Mouse (Mus musculus): ENCODE results near the gene Nek10. TPM values are rescaled to one million over a fixed set of nuclear protein-coding genes. Genes with fewer than 3 reads are reported as not detected.

The Nek10 gene
- polyA plus RNA-seq, 1 experiment, result 0.01 TPM

- no peak for DNase-seq
- TF ChIP-seq POLR2A (IDR thresholded peaks at IDR 0.05; ENCODE audit: control insufficient read depth, extremely low read depth, insufficient read depth, low read length, poor library complexity), result no peak
- no peak for TF ChIP-seq CTCF (IDR thresholded peaks at IDR 0.05; ENCODE audit: borderline replicate concordance, control insufficient read depth, extremely low read depth, insufficient read depth, low read length, poor library complexity)
- WGBS, result 87% methylated on average over 2 of the region's 2 CpGs
- no peak overlapping the region for H3K4me3 ChIP-seq (ENCODE audit: control insufficient read depth, insufficient read depth, low read length)
- no peaks in the 10 kb centered on the region for H3K4me1 ChIP-seq (replicated peaks; ENCODE audit: control insufficient read depth, insufficient read depth, low read length)
- no peak overlapping the region for H3K27ac ChIP-seq (ENCODE audit: control insufficient read depth, insufficient read depth, low read length)
- no peaks in the 10 kb centered on the region for H3K36me3 ChIP-seq (ENCODE audit: control insufficient read depth, insufficient read depth, low read length)
- no peaks in the 10 kb centered on the region for H3K27me3 ChIP-seq (ENCODE audit: control insufficient read depth, insufficient read depth, low read length)
Measured at GRCm38 (mm10) chr14:14934977-14935376, 131.8 kb downstream of the Nek10 start.

GRCm38 (mm10) chr14:14945930-14946329, 142.7 kb downstream of the Nek10 start:
- no peaks in the 10 kb centered on the region for H3K27me3 ChIP-seq (ENCODE audit: control insufficient read depth, insufficient read depth, low read length)
- H3K27ac ChIP-seq (ENCODE audit: control insufficient read depth, insufficient read depth, low read length), result no peak overlapping the region
- H3K36me3 ChIP-seq (ENCODE audit: control insufficient read depth, insufficient read depth, low read length), result no peaks in the 10 kb centered on the region
- TF ChIP-seq CTCF (IDR thresholded peaks at IDR 0.05; ENCODE audit: borderline replicate concordance, control insufficient read depth, extremely low read depth, insufficient read depth, low read length, poor library complexity) (no peak), POLR2A (IDR thresholded peaks at IDR 0.05; ENCODE audit: control insufficient read depth, extremely low read depth, insufficient read depth, low read length, poor library complexity) (no peak)
- no peak overlapping the region for H3K4me3 ChIP-seq (ENCODE audit: control insufficient read depth, insufficient read depth, low read length)
- H3K4me1 ChIP-seq (replicated peaks; ENCODE audit: control insufficient read depth, insufficient read depth, low read length), result no peaks in the 10 kb centered on the region
- DNase-seq, result no peak

DNA sequence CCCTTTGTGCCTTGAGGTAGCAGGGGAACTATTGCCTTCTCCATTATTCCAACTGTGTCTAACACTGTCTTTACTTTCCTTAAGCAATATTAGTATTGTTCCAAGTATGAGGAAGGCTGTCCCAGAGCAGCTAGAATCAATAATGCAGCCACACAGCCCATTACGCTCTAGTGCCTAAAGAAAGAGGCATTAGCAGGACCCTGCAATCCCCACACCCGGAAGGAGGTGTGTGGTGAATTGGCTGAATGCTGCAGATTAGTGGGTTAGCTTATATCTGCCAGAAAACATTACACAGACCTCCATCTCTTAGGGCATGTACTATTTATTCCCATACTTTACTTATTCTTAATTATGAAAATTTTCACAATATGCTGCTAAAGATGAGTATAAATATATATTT, 145.8 kb downstream of the Nek10 start:
- 97% methylated on average over 2 of the region's 2 CpGs for WGBS
- H3K4me1 ChIP-seq (replicated peaks; ENCODE audit: control insufficient read depth, insufficient read depth, low read length), result no peaks in the 10 kb centered on the region

DNA sequence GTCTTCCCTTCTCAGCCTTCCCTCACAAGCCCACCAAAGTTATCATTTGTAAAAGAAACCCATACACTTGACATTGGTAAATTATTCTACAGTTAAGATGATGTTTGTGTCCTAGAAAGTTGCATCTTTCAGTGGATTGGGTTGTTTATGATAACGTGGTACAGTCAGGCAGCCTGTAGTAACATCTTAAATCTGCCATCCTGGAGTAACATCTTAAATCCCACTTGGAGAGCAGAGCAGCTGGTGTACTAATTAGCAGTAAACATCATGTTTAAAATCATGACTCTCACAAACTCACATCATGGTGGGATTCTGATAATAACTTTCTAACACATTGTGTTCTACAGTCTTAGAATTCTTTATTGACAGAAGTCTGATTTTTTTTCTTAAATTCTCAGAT, 148.6 kb downstream of the Nek10 start:
- no peaks in the 10 kb centered on the region for H3K36me3 ChIP-seq (ENCODE audit: control insufficient read depth, insufficient read depth, low read length)
- no peaks in the 10 kb centered on the region for H3K27me3 ChIP-seq (ENCODE audit: control insufficient read depth, insufficient read depth, low read length)
- H3K4me1 ChIP-seq (replicated peaks; ENCODE audit: control insufficient read depth, insufficient read depth, low read length), result no peaks in the 10 kb centered on the region
- WGBS, result 85% methylated on average over 1 of the region's 1 CpGs
- DNase-seq, result no peak
- H3K4me3 ChIP-seq (ENCODE audit: control insufficient read depth, insufficient read depth, low read length), result no peak overlapping the region
- H3K27ac ChIP-seq (ENCODE audit: control insufficient read depth, insufficient read depth, low read length), result no peak overlapping the region
- TF ChIP-seq POLR2A (IDR thresholded peaks at IDR 0.05; ENCODE audit: control insufficient read depth, extremely low read depth, insufficient read depth, low read length, poor library complexity), result no peak
- no peak for TF ChIP-seq CTCF (IDR thresholded peaks at IDR 0.05; ENCODE audit: borderline replicate concordance, control insufficient read depth, extremely low read depth, insufficient read depth, low read length, poor library complexity)

More for the DNA sequence above, 145.8 kb downstream of the Nek10 start:
- no peak for DNase-seq
- Histone ChIP-seq H3K36me3 (ENCODE audit: control insufficient read depth, insufficient read depth, low read length) (no peaks in the 10 kb centered on the region), H3K4me3 (ENCODE audit: control insufficient read depth, insufficient read depth, low read length) (no peak overlapping the region), H3K27ac (ENCODE audit: control insufficient read depth, insufficient read depth, low read length) (no peak overlapping the region), H3K27me3 (ENCODE audit: control insufficient read depth, insufficient read depth, low read length) (no peaks in the 10 kb centered on the region)
- TF ChIP-seq POLR2A (IDR thresholded peaks at IDR 0.05; ENCODE audit: control insufficient read depth, extremely low read depth, insufficient read depth, low read length, poor library complexity), result no peak
- no peak for TF ChIP-seq CTCF (IDR thresholded peaks at IDR 0.05; ENCODE audit: borderline replicate concordance, control insufficient read depth, extremely low read depth, insufficient read depth, low read length, poor library complexity)

- no peaks in the 10 kb centered on the region for H3K4me1 ChIP-seq (replicated peaks; ENCODE audit: control insufficient read depth, insufficient read depth, low read length)
Measured at GRCm38 (mm10) chr14:14959780-14960440, 156.7 kb downstream of the Nek10 start.

GRCm38 (mm10) chr14:14960441-14960988, 157.3 kb downstream of the Nek10 start:
- DNase-seq, result no peak
- 76% methylated on average over 2 of the region's 2 CpGs for whole genome bisulfite sequencing
- Histone ChIP-seq H3K4me3 (ENCODE audit: control insufficient read depth, insufficient read depth, low read length) (no peak overlapping the region), H3K4me1 (replicated peaks; ENCODE audit: control insufficient read depth, insufficient read depth, low read length) (no peaks in the 10 kb centered on the region), H3K36me3 (ENCODE audit: control insufficient read depth, insufficient read depth, low read length) (no peaks in the 10 kb centered on the region), H3K27me3 (ENCODE audit: control insufficient read depth, insufficient read depth, low read length) (no peaks in the 10 kb centered on the region), H3K27ac (ENCODE audit: control insufficient read depth, insufficient read depth, low read length) (no peak overlapping the region)
- TF ChIP-seq CTCF (IDR thresholded peaks at IDR 0.05; ENCODE audit: borderline replicate concordance, control insufficient read depth, extremely low read depth, insufficient read depth, low read length, poor library complexity) (no peak), POLR2A (IDR thresholded peaks at IDR 0.05; ENCODE audit: control insufficient read depth, extremely low read depth, insufficient read depth, low read length, poor library complexity) (no peak)

More at GRCm38 (mm10) chr14:14959780-14960440, 156.7 kb downstream of the Nek10 start:
- DNase-seq, result no peak
- 90% methylated on average over 2 of the region's 2 CpGs for WGBS
- Histone ChIP-seq H3K27me3 (ENCODE audit: control insufficient read depth, insufficient read depth, low read length) (no peaks in the 10 kb centered on the region), H3K27ac (ENCODE audit: control insufficient read depth, insufficient read depth, low read length) (no peak overlapping the region), H3K4me3 (ENCODE audit: control insufficient read depth, insufficient read depth, low read length) (no peak overlapping the region), H3K36me3 (ENCODE audit: control insufficient read depth, insufficient read depth, low read length) (no peaks in the 10 kb centered on the region)
- TF ChIP-seq POLR2A (IDR thresholded peaks at IDR 0.05; ENCODE audit: control insufficient read depth, extremely low read depth, insufficient read depth, low read length, poor library complexity) (no peak), CTCF (IDR thresholded peaks at IDR 0.05; ENCODE audit: borderline replicate concordance, control insufficient read depth, extremely low read depth, insufficient read depth, low read length, poor library complexity) (no peak)

Measured in thymus, adult 2 months (tissue).